Mouse (Mus musculus) MEL (cell line): ENCODE results near the gene Pxylp1. TPM values are rescaled to one million over a fixed set of nuclear protein-coding genes. Genes with fewer than 3 reads are reported as not detected.

ENCODE experiments used
- DNase-seq: peaks from one replicate; pipeline ENCODE4 v3.0.0; 2011; ENCODE audit warnings: low read depth, low spot score
- H3K27ac ChIP-seq: 2 replicates; pipeline ENCODE4 v1.5.1; 2012; ENCODE audit warnings: low read depth, mild to moderate bottlenecking, control low read depth, low read length, moderate library complexity; ENCODE audit not compliant: control insufficient read depth
- H3K27me3 ChIP-seq, 2 experiments: fragments of 150-350 bp in 1 of 2; sonication (generic) in 1 of 2; 2 replicates each; pipeline ENCODE4 v1.6.1; 2012; ENCODE audit warnings: low read length in 2 of 2, mild to moderate bottlenecking in 2 of 2, improper control_type of control experiment in 1 of 2, moderate library complexity in 1 of 2; ENCODE audit not compliant: insufficient read depth in 2 of 2, control insufficient read depth in 1 of 2
- H3K36me3 ChIP-seq, 2 experiments: 2 replicates each; pipeline ENCODE4 v1.6.1; 2012 to 2014; ENCODE audit warnings: low read length in 2 of 2, improper control_type of control experiment in 1 of 2, inconsistent platforms in 1 of 2, mild to moderate bottlenecking in 1 of 2; ENCODE audit not compliant: insufficient read depth in 2 of 2, control insufficient read depth in 1 of 2
- H3K4me1 ChIP-seq, 2 experiments: fragments of 150-350 bp in 1 of 2; sonication (generic) in 1 of 2; 2 replicates each; pipeline ENCODE4 v1.6.1; 2012; ENCODE audit warnings: low read length in 2 of 2, improper control_type of control experiment in 1 of 2, mild to moderate bottlenecking in 1 of 2; ENCODE audit not compliant: insufficient read depth in 2 of 2, control insufficient read depth in 1 of 2
- H3K4me3 ChIP-seq, 2 experiments: fragments of 150-350 bp in 1 of 2; sonication (generic) in 1 of 2; 2 replicates each; pipeline ENCODE4 v1.5.1; 2012; ENCODE audit warnings: low read depth in 2 of 2, low read length in 2 of 2, mild to moderate bottlenecking in 2 of 2, moderate library complexity in 2 of 2, control low read depth in 1 of 2, improper control_type of control experiment in 1 of 2; ENCODE audit not compliant: control insufficient read depth in 1 of 2, insufficient read depth in 1 of 2
- H3K79me2 ChIP-seq: 2 replicates; pipeline ENCODE4 v1.6.1; 2012; ENCODE audit warnings: mild to moderate bottlenecking, low read length, moderate library complexity; ENCODE audit not compliant: control insufficient read depth, poor library complexity, insufficient read depth
- H3K9ac ChIP-seq: 2 replicates; pipeline ENCODE4 v1.6.1; 2012; ENCODE audit warnings: low read depth, mild to moderate bottlenecking, control low read depth, low read length, moderate library complexity; ENCODE audit not compliant: control insufficient read depth, poor library complexity, severe bottlenecking
- H3K9me3 ChIP-seq: fragments of 150-350 bp; sonication (generic); replicated peaks from 2 replicates; pipeline ENCODE4 v1.6.1; 2012; ENCODE audit warnings: mild to moderate bottlenecking, low read length, improper control_type of control experiment, moderate library complexity; ENCODE audit not compliant: insufficient read depth
- CHD2 ChIP-seq: IDR thresholded peaks from 2 replicates; pipeline ENCODE4 v1.6.1; 2011; ENCODE audit warnings: low read length, improper control_type of control experiment
- CTCF ChIP-seq, 3 experiments: IDR thresholded peaks in 2 of 3; conservative IDR thresholded peaks in 1 of 3; 2 replicates each; pipeline ENCODE4 v1.5.1; 2011 to 2012; ENCODE audit warnings: low read length in 3 of 3, low read depth in 2 of 3, mild to moderate bottlenecking in 2 of 3, improper control_type of control experiment in 1 of 3, inconsistent platforms in 1 of 3, mixed read lengths in 1 of 3, moderate library complexity in 1 of 3; ENCODE audit not compliant: control insufficient read depth in 1 of 3, insufficient read depth in 1 of 3, poor library complexity in 1 of 3, severe bottlenecking in 1 of 3
- E2F4 ChIP-seq: IDR thresholded peaks from 2 replicates; pipeline ENCODE4 v1.6.1; 2011; ENCODE audit warnings: low read depth, low read length, improper control_type of control experiment, borderline replicate concordance
- ELF1 ChIP-seq: IDR thresholded peaks from 2 replicates; pipeline ENCODE4 v1.6.1; 2014; ENCODE audit warnings: low read depth, mild to moderate bottlenecking, inconsistent platforms, low read length, improper control_type of control experiment, moderate library complexity
- EP300 ChIP-seq, 2 experiments: IDR thresholded peaks; 2 replicates each; pipeline ENCODE4 v1.6.1; 2011; ENCODE audit warnings: improper control_type of control experiment in 2 of 2, low read length in 2 of 2, low read depth in 1 of 2, mild to moderate bottlenecking in 1 of 2
- GABPA ChIP-seq: IDR thresholded peaks from 2 replicates; pipeline ENCODE4 v1.6.1; 2012; ENCODE audit warnings: low read depth, mild to moderate bottlenecking, inconsistent platforms, low read length, improper control_type of control experiment, moderate library complexity
- KAT2A ChIP-seq: conservative IDR thresholded peaks from 2 replicates; pipeline ENCODE4 v1.6.1; 2012; ENCODE audit warnings: low read depth, low read length, improper control_type of control experiment, inconsistent platforms
- MXI1 ChIP-seq: IDR thresholded peaks from 2 replicates; pipeline ENCODE4 v1.6.1; 2011; ENCODE audit warnings: mild to moderate bottlenecking, low read depth, low read length, improper control_type of control experiment
- MYB ChIP-seq: IDR thresholded peaks from 2 replicates; pipeline ENCODE4 v1.6.1; 2011; ENCODE audit warnings: mild to moderate bottlenecking, low read depth, low read length, improper control_type of control experiment
- NRF1 ChIP-seq: IDR thresholded peaks from 2 replicates; pipeline ENCODE4 v1.6.1; 2014; ENCODE audit warnings: low read depth, mild to moderate bottlenecking, inconsistent platforms, low read length, improper control_type of control experiment, moderate library complexity; ENCODE audit not compliant: poor library complexity, insufficient read depth, severe bottlenecking
- POLR2AphosphoS2 ChIP-seq: IDR thresholded peaks from 2 replicates; pipeline ENCODE4 v1.6.1; 2011; ENCODE audit warnings: low read length, improper control_type of control experiment
- POLR2AphosphoS5 ChIP-seq: IDR thresholded peaks from 2 replicates; pipeline ENCODE4 v1.6.1; 2012; ENCODE audit warnings: low read depth, borderline replicate concordance, mild to moderate bottlenecking, inconsistent platforms, low read length, moderate library complexity, mixed read lengths
- SIN3A ChIP-seq: IDR thresholded peaks from 2 replicates; pipeline ENCODE4 v1.6.1; 2012; ENCODE audit warnings: low read length, improper control_type of control experiment, inconsistent platforms
- TAL1 ChIP-seq: IDR thresholded peaks from 2 replicates; pipeline ENCODE4 v1.6.1; 2012; ENCODE audit warnings: mild to moderate bottlenecking, inconsistent platforms, low read length, moderate library complexity, mixed read lengths
- TCF12 ChIP-seq: IDR thresholded peaks from 2 replicates; pipeline ENCODE4 v1.6.1; 2014; ENCODE audit warnings: low read depth, mild to moderate bottlenecking, inconsistent platforms, low read length, improper control_type of control experiment, moderate library complexity
- UBTF ChIP-seq: IDR thresholded peaks from 2 replicates; pipeline ENCODE4 v1.6.1; 2012; ENCODE audit warnings: low read depth, mild to moderate bottlenecking, inconsistent platforms, low read length, improper control_type of control experiment, moderate library complexity, borderline replicate concordance; ENCODE audit not compliant: insufficient read depth
- USF1 ChIP-seq: IDR thresholded peaks from 2 replicates; pipeline ENCODE4 v1.6.1; 2014; ENCODE audit warnings: low read depth, mild to moderate bottlenecking, inconsistent platforms, low read length, improper control_type of control experiment, moderate library complexity
- USF2 ChIP-seq, 2 experiments: IDR thresholded peaks; 2 replicates each; pipeline ENCODE4 v1.6.1; 2011 to 2012; ENCODE audit warnings: improper control_type of control experiment in 2 of 2, low read length in 2 of 2, borderline replicate concordance in 1 of 2, inconsistent platforms in 1 of 2, low read depth in 1 of 2, mild to moderate bottlenecking in 1 of 2; ENCODE audit not compliant: insufficient read depth in 1 of 2
- ZC3H11A ChIP-seq: IDR thresholded peaks from 2 replicates; pipeline ENCODE4 v1.6.1; 2012; ENCODE audit warnings: low read depth, mild to moderate bottlenecking, inconsistent platforms, low read length, improper control_type of control experiment
- ZMIZ1 ChIP-seq: IDR thresholded peaks from 2 replicates; pipeline ENCODE4 v1.6.1; 2012; ENCODE audit warnings: low read depth, mild to moderate bottlenecking, inconsistent platforms, low read length, improper control_type of control experiment, moderate library complexity
- polyA plus RNA-seq, 2 experiments: library from polyadenylated mRNA; stranded (reverse) in 1 of 2; unstranded in 1 of 2; fragments of >175 nt in 1 of 2; fragments of >200 nt in 1 of 2; gene quantifications; 2 replicates each; pipeline versions ENCODE4 v1.2.1 to v1.2.4; 2012; ENCODE audit warnings: low replicate concordance in 2 of 2, low read depth in 1 of 2; ENCODE audit not compliant: insufficient read length in 2 of 2, insufficient read depth in 1 of 2, missing spikeins in 1 of 2
- total RNA-seq: library from RNA; depleted of rRNA; stranded (reverse); fragments of 300-350 nt; gene quantifications from 2 replicates; pipeline ENCODE4 v1.2.3, GENCODE M21; 2012

Gene Pxylp1
- total and polyA plus RNA-seq, 3 experiments: 5.7 to 9.9 TPM; not detected in 1

DNA sequence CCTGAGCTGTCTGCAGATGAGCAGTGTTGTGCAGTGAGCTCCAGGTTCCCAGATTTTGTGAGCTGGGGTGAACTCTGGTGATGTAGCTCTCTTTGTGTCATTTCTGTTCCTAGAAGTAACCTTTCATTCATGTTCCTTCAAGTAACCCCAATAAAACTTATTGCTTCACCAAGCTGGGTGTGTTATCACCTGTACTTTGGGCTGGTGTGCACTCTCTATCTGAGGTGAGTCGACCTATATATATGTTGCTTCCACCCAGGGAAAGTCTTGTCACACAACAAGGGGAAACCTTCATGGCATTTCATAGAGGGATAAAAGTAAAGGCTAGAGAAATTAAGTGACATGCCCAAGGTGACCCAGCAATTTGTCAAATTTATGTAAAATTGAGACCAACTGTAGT is 17.0 kb upstream of the Pxylp1 start:
- DNase-seq: no peak
- Histone ChIP-seq H3K27me3 (peaks cover 10 to 15% of the 10 kb centered on the region in 2 experiments), H3K9ac (no peak overlapping the region)

DNA sequence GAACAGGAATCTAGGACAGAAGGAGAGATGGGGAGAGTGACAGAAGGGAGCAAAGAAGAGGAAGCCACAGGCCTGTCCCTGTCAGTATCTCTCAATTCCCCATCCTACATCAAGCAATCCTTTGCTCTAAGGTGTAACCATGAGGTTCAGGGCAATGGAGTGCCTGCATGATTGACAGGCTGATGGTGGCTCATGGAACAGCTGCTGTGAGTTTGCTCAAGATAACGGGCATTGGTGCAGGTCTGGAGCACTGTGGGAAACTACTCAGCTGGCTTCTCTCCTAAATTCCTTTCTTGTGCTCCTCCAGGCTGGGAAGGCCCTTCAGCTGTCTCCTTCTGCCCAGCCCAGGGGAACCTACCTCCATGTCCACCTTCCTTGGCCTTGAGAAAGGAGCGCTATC is 16.3 kb upstream of the Pxylp1 start:
- no peak for DNase-seq
- H3K4me3 ChIP-seq: no peak overlapping the region
- no peak overlapping the region for H3K27ac ChIP-seq
- H3K9me3 ChIP-seq: no peaks in the 10 kb centered on the region
- no peak overlapping the region for H3K9ac ChIP-seq
- H3K4me1 ChIP-seq: no peaks in the 10 kb centered on the region
- no peaks in the 10 kb centered on the region for H3K79me2 ChIP-seq
- H3K36me3 ChIP-seq: no peaks in the 10 kb centered on the region
- TF ChIP-seq E2F4 (no peak), USF1 (no peak), MXI1 (no peak), USF2 (IDR thresholded peaks at IDR 0.05; ENCODE audit: borderline replicate concordance in 1 of 2, insufficient read depth in 1 of 2, low read depth in 1 of 2, low read length in 2 of 2) (no peak), NRF1 (no peak), CHD2 (no peak), GABPA (no peak), POLR2AphosphoS2 (no peak), TCF12 (no peak), ZMIZ1 (no peak), TAL1 (no peak), SIN3A (no peak), POLR2AphosphoS5 (no peak), UBTF (no peak), ZC3H11A (no peak), MYB (no peak), ELF1 (no peak)
- peaks cover 10 to 15% of the 10 kb centered on the region in 2 experiments for H3K27me3 ChIP-seq

More for the DNA sequence above, 17.0 kb upstream of the Pxylp1 start:
- Histone ChIP-seq H3K4me3 (no peak overlapping the region), H3K4me1 (no peaks in the 10 kb centered on the region), H3K27ac (no peak overlapping the region), H3K9me3 (no peaks in the 10 kb centered on the region), H3K79me2 (no peaks in the 10 kb centered on the region), H3K36me3 (no peaks in the 10 kb centered on the region)
- TF ChIP-seq GABPA (no peak), KAT2A (no peak), ZC3H11A (no peak), ELF1 (no peak), EP300 (IDR thresholded peaks at IDR 0.05; ENCODE audit: low read depth in 1 of 2, low read length in 2 of 2) (no peak), CTCF (IDR thresholded peaks at IDR 0.05 in 2 of 3, conservative IDR thresholded peaks at IDR 0.05 in 1 of 3; ENCODE audit: control insufficient read depth in 1 of 3, insufficient read depth in 1 of 3, low read depth in 2 of 3, low read length in 3 of 3, poor library complexity in 1 of 3, severe bottlenecking in 1 of 3) (no peak)
